Mouse (Mus musculus) myocyte (in vitro differentiated cells): Measurements from ENCODE around the gene Pprc1.

Source experiments
- E2F4 ChIP-seq: IDR thresholded peaks from one replicate; pipeline ENCODE4 v1.6.1; 2011; ENCODE audit warnings: mild to moderate bottlenecking, control low read depth, moderate library complexity; ENCODE audit not compliant: insufficient read depth
- TCF12 ChIP-seq: IDR thresholded peaks from one replicate; pipeline ENCODE4 v1.6.1; 2011; ENCODE audit warnings: mild to moderate bottlenecking, control low read depth; ENCODE audit not compliant: poor library complexity, insufficient read depth, severe bottlenecking
- USF1 ChIP-seq: IDR thresholded peaks from one replicate; pipeline ENCODE4 v1.6.1; 2011; ENCODE audit warnings: low read depth, mild to moderate bottlenecking, control low read depth, moderate library complexity

DNA sequence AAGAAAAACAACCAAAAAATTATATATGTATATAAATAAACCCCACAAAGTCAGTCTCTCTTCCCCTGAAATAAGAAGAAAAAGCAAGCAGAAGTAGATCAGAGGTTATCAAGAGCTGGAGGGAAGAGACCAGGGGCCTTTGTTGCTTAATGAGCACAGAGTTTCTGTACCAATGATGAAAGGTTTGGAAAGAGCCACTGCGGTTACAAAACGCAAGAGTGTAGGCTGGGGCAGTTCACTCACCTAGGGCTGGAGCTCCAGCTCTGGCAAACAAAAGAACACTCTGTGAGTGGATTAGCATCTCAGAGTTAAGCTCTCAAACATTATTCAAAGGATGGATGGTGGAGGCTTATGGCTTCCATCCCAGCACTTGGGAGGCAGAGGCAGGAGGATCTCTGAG is 65.5 kb downstream of the Pprc1 start:
- TF ChIP-seq E2F4 (no peak), USF1 (no peak), TCF12 (no peak)
